Mouse (Mus musculus) adrenal gland, adult 8-10 months (tissue): ENCODE measurements around the gene Spata6. TPM values are rescaled to one million over a fixed set of nuclear protein-coding genes. Genes with fewer than 3 reads are reported as not detected.

Experiments
- DNase-seq: peaks from one replicate; pipeline ENCODE4 v3.0.0; 2022
- total RNA-seq, 4 experiments: library from RNA; stranded (reverse); gene quantifications; 2 replicates each; pipeline ENCODE4 v1.2.4; 2022

The Spata6 gene
- total RNA-seq, 4 experiments from 2014 or later = 9.4 to 19.8 (median 13.1) TPM

DNA sequence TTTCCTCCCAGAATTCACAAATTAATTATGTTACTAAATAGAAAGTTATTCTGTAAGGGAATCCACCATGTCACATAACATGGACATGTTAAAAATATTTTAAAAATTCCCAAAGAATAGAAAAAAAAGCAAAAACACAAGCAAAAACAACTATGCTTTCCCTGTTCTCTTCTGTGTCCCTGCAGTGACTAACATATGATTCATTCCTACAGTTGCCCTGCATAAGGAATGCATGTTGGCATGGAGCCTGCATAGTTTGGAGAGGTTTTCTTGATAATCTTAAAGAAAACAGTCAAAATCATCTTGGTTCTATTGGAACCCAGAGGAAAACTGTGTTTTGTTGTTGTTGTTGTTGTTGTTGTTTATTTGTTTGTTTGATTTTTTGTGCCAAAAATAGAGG, 132.8 kb downstream of the Spata6 start:
- no peak for DNase-seq

- DNase-seq = no peak
Observed at GRCm38 (mm10) chr4:111866701-111867100, 146.9 kb downstream of the Spata6 start.

- DNase-seq = no peak
Observed at GRCm38 (mm10) chr4:111867743-111868401, 148.1 kb downstream of the Spata6 start.

Other genes starting within 250 kb of the Spata6 start
- not detected for gene Slc5a9, start 182.9 kb downstream of the Spata6 start, total RNA-seq
- not detected for gene Skint8, start 199.4 kb downstream of the Spata6 start, total RNA-seq